Mouse (Mus musculus) Patski (cell line): ENCODE data around the gene Trf. TPM values are rescaled to one million over a fixed set of nuclear protein-coding genes. Genes with fewer than 3 reads are reported as not detected.

ENCODE experiments used
- ATAC-seq: fragments of 100-300 bp; one replicate; pipeline ENCODE4 v1.8.0; 2021
- CTCF ChIA-PET: fragments of 350-600 bp; sonication (Branson Sonifier 250); formaldehyde crosslinking; loops from one replicate; lab custom pipeline; 2022; ENCODE audit warnings: inconsistent platforms; lab: Charles Lee
- POLR2A ChIA-PET: fragments of 350-600 bp; sonication (Branson Sonifier 250); formaldehyde crosslinking; loops from one replicate; lab custom pipeline; 2022; ENCODE audit warnings: antibody characterized with exemption, inconsistent platforms; lab: Charles Lee
- DNase-seq: peaks from one replicate; pipeline ENCODE4 v3.0.0-alpha.2; 2011; ENCODE audit warnings: low read depth, low spot score
- H3K27me3 ChIP-seq: fragments of 371-371 bp; one replicate; pipeline ENCODE4 v1.5.1; 2021
- CTCF ChIP-seq: fragments of 100-300 bp; IDR thresholded peaks from one replicate; pipeline ENCODE4 v1.5.1; 2021
- in situ Hi-C: fragments of 300-500 bp; cut with MboI; formaldehyde crosslinking; loops from 3 replicates; pipeline ENCODE4 v1.11.1; 2018; ENCODE audit warnings: low pct_unique_long_range_greater_than_20kb, mixed read lengths
- polyA plus RNA-seq: library from polyadenylated mRNA; unstranded; gene quantifications from one replicate; pipeline ENCODE4 v1.2.3, GENCODE M21; 2021

Gene Trf
- not detected for polyA plus RNA-seq

GRCm38 (mm10) chr9:103230151-103230951 is at the start of gene Trf, which contains the start of gene Gm20425:
Gene Trf (minus strand): TSS chr9:103230444.
Gene Gm20425 (minus strand): TSS chr9:103230307.
- ChIA-PET CTCF (no interaction called here), POLR2A (no interaction called here)
- in situ Hi-C loops, result no loop called here
- no peak for DNase-seq
- TF ChIP-seq CTCF, result no peak
- H3K27me3 ChIP-seq, result peaks cover 11% of the 10 kb centered on the region
- ATAC-seq, result no peak

DNA sequence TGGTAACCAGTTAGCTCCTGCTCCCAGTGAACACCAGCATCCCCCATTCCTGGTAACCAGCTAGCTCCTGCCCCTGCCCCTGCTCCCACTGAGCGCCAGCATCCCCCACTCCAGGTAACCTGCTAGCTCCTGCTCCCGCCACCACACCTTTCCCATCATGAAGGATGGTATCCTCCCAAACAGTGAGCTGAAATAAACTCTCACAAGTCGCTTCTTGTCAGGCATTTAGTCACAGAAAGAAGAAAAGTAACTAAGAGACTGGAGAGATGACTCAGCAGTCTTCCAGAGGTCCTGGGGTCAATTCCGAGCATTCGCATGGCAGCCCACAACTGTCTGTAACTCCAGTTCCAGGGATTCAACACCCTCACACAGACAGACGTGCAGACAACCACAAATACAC is 46.6 kb upstream of the Trf start:
- ChIA-PET POLR2A (no interaction called here), CTCF (interaction anchor here (0.6 kb wide), 1 partner anchor 10 kb away, joined by 3 read pairs; no protein-coding TSS in a partner anchor)
- peaks cover 6% of the 10 kb centered on the region for H3K27me3 ChIP-seq
- ATAC-seq (no peak), DNase-seq (no peak)
- in situ Hi-C loops, result no loop called here
- TF ChIP-seq CTCF, result no peak

DNA sequence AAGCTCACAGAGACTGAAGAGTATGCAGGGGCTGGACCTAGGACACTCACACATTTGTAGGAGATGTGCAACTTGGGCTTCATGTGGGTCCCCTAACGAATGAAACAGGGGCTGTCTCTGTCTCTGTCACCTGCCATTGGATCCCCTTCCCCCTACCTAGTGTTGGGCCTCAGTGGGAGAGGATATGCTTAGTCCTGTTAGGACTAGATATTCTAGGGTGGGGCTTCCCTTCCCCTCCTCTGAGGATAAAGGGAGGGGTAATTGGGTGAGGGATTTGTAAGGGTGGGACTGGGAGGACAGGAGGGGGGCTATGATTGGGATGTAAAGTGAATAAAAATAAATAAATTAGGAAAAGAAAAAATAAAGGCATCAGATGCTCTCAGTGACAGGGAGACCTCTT is 45.4 kb upstream of the Trf start:
- peaks cover 9% of the 10 kb centered on the region for H3K27me3 ChIP-seq
- ATAC-seq (no peak), DNase-seq (no peak)
- no peak for TF ChIP-seq CTCF
- in situ Hi-C loops, result no loop called here
- CTCF ChIA-PET, result no interaction called here
- POLR2A ChIA-PET, result no interaction called here

- ChIA-PET POLR2A (no interaction called here), CTCF (no interaction called here)
- TF ChIP-seq CTCF, result no peak
- H3K27me3 ChIP-seq, result peaks cover 12% of the 10 kb centered on the region
- no peak for ATAC-seq
- in situ Hi-C loops, result no loop called here
- DNase-seq, result no peak
Measured at GRCm38 (mm10) chr9:103274819-103275218, 44.6 kb upstream of the Trf start.

DNA sequence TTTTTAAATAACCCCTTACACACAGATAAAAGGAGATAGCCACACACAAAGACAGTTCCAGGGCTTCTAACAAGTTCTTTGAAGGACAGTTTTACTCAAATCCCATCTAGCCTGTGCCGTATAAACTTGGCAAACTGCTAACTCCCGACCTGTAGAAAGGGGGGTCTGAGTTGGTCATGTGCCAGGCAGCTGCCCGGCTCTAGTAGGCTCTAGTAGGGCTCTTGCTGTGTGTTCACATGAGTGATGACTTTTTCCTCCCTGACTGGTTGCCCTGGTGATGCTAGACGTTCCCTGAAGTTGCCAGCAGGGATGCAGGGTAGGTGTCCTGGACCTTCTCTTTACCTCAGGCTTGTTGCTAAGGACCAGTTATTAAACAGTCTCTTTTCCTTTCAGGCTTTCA is 40.9 kb upstream of the Trf start:
- ATAC-seq (no peak), DNase-seq (no peak)
- CTCF ChIA-PET, result no interaction called here
- TF ChIP-seq CTCF, result no peak
- in situ Hi-C loops, result no loop called here
- peaks cover 25% of the 10 kb centered on the region for H3K27me3 ChIP-seq
- POLR2A ChIA-PET, result no interaction called here

- peaks cover 37% of the 10 kb centered on the region for H3K27me3 ChIP-seq
- ATAC-seq, result no peak
- ChIA-PET POLR2A (no interaction called here), CTCF (no interaction called here)
- TF ChIP-seq CTCF, result no peak
- no peak for DNase-seq
- in situ Hi-C loops, result no loop called here
Measured at GRCm38 (mm10) chr9:103265778-103266177, 35.5 kb upstream of the Trf start.

- no peak for DNase-seq
- peaks cover 29% of the 10 kb centered on the region for H3K27me3 ChIP-seq
- no peak for TF ChIP-seq CTCF
- ATAC-seq, result no peak
- POLR2A ChIA-PET, result no interaction called here
- in situ Hi-C loops, result no loop called here
- CTCF ChIA-PET, result no interaction called here
Measured at GRCm38 (mm10) chr9:103252906-103253305, 22.7 kb upstream of the Trf start.

DNA sequence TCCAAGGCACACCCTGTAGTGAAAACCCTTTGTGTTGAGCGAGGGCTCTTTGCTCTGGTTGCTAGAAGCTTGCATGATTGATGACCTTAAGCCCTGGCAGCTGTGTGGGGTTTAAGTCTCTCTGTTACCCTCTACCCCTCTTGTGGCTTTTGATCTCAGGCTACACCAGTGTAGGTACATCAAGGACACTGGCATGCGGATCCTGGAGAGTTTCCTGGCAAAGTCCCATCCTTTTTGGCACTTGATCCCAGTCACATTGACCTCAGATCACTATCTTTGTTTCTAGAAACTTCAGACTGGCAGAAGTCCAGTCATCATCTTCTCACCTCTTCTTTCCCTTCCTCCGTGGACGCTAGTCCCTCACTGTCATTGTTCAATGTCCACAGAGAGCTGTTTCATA is 18.4 kb upstream of the Trf start:
- no peak for DNase-seq
- in situ Hi-C loops, result no loop called here
- ATAC-seq, result no peak
- ChIA-PET CTCF (no interaction called here), POLR2A (no interaction called here)
- TF ChIP-seq CTCF, result no peak
- H3K27me3 ChIP-seq, result peaks cover 31% of the 10 kb centered on the region

GRCm38 (mm10) chr9:103246526-103247168 is 16.4 kb upstream of the Trf start:
- TF ChIP-seq CTCF, result no peak
- in situ Hi-C loops, result no loop called here
- ChIA-PET POLR2A (no interaction called here), CTCF (no interaction called here)
- ATAC-seq, result no peak
- H3K27me3 ChIP-seq, result peaks cover 35% of the 10 kb centered on the region
- no peak for DNase-seq

- no peak for TF ChIP-seq CTCF
- ATAC-seq (no peak), DNase-seq (no peak)
- CTCF ChIA-PET, result no interaction called here
- H3K27me3 ChIP-seq, result peaks cover 35% of the 10 kb centered on the region
- POLR2A ChIA-PET, result no interaction called here
- in situ Hi-C loops, result no loop called here
Measured at GRCm38 (mm10) chr9:103243640-103244039, 13.4 kb upstream of the Trf start.

DNA sequence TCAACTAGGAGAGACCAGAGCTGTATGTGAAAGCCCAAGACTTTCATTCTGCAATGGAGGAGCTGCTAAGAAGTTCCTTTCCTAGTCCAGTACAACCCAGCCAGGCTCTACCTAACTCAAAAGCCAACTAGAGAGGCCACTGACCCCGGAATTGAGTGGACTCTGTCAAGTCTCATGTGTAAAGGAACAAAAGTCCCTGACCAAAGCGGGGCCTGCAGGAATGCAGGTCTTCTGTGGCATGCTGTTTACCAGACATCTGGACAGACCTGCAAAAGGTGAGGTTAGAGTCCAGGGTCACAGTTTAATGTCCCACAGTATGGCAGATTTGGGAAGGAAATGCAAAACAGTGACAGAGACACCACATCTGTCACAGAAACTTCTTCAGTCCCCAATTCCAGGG is 11.0 kb upstream of the Trf start:
- in situ Hi-C loops, result no loop called here
- peaks cover 40% of the 10 kb centered on the region for H3K27me3 ChIP-seq
- POLR2A ChIA-PET, result no interaction called here
- no peak for TF ChIP-seq CTCF
- ATAC-seq (no peak), DNase-seq (no peak)
- CTCF ChIA-PET, result interaction anchor here (1.4 kb wide), 1 partner anchor 10 kb away, joined by 3 read pairs; no protein-coding TSS in a partner anchor
